Mouse (Mus musculus): ENCODE results near the gene Tbl1xr1.
A peak's percentile ranks its signal among the peaks of the same experiment; 100 is the strongest.

Gene Tbl1xr1

DNA sequence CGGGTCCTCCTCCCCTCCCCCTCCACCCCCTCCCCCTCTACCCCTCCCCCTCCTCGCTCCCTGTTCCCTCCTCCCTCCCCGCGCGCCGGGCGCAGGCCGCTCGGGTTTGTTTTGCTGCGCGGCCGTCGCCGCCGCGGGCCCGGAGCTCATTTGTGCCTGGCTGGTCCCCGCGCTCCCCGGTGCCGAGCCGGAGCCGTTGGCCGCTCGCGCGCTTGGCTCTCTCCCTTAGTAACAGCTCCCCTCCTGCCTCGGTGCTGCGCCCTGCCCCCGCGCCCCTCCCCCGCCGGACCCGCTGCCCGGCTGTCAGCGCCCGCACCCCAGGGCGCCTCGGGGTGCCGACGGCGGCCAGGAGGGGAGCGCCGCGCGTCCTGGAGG lies at the start of gene Tbl1xr1:
TSS of gene Tbl1xr1 (plus strand) at position 92 of the 375 bp plus-strand sequence.
- peak; percentile 98 to 99 for DNase-seq

DNA sequence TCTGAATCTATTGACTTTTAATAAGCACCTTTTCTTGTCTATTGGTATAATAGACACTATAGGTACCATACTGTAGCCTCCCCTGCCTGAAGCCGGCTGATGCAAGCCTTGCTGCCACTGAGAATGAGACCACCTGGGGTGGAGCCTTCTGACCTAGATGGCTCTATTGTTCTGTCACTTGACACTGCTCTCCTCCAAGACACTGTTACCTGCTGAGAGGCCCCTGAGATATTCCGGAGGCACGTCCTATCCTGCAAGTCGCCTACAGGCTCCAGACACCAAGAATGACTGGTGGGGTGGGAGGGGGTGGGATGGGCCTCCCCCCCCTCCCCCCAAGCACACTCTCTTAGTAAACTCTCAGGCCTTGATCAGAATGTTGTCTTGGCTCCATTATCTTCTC lies 38.4 kb upstream of the Tbl1xr1 start:
- DNase-seq: no peak

DNA sequence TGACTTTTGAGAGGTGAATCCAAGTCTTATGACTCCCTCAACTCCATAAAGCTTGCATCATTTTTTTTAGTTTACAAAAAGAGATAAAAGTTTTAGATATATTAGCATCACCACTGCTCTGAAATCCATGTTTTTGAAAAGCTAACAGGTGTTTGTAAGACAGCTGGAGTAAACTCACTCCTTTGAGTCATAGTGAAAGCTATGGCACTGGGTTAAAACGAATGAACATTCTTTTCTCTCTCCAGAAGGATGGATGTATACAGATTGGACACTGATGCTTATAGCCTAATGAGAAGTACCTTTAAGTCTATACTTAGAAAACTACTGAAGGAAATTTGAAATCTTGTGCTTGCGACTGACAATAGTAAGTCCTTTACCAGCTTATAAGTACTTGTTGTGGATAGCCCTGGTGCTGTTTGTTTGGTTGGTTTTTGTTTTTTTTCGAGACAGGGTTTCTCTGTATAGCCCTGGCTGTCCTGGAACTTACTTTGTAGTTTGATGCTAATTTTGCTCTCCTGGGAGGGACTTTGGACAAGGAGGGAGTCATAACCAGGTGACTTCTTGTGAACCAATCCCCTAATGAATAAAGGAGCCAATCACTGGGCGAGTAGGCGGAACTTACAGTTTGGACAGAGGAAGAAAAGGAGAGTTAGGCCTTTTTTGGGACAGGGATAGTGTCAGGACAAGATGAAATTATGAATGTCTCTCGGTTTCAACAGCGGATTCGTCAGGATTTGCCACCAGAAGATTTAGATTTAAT lies 37.2 kb upstream of the Tbl1xr1 start:
- no peak for DNase-seq

DNA sequence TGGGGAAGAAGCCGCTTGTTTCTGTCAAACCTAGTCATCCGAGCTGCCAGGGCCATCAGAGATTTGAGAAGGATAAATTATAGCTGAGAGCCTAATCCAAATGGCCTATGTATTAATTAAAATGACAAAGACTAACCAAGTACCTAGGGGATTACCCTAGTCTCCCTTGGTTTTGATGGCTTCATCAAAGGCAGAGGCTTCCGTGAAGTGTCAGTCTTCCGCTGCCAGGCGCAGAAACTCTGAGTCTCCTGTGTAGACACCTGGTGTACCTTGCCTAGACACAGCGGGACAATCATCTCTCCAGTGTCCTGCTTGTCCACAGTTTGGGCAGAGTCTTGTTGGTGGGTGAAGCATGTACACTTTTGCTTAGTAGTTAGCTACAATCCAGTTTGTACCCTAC lies 35.8 kb upstream of the Tbl1xr1 start:
- DNase-seq: no peak

DNA sequence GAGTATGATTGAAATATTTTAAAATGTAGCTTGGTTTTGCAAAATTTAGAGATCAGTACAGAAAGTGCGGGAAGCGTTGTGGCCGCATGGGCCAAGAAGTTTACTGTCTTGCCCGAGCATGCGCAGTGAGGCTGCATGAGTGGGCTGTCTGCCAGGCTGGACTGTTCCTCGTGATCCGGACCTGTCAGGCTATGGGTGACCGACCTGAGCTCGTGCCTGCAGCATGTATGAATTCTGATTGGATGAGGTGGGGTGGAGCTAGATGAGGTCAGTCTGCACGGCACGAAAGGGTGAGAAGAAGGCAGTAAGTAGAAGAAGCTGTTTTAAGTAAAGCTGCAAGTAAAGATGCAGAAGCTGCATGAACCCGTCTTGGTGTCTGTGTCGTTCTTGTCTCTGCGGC lies 29.2 kb upstream of the Tbl1xr1 start:
- peak in 1 of 2 experiments; percentile 17 for DNase-seq

DNA sequence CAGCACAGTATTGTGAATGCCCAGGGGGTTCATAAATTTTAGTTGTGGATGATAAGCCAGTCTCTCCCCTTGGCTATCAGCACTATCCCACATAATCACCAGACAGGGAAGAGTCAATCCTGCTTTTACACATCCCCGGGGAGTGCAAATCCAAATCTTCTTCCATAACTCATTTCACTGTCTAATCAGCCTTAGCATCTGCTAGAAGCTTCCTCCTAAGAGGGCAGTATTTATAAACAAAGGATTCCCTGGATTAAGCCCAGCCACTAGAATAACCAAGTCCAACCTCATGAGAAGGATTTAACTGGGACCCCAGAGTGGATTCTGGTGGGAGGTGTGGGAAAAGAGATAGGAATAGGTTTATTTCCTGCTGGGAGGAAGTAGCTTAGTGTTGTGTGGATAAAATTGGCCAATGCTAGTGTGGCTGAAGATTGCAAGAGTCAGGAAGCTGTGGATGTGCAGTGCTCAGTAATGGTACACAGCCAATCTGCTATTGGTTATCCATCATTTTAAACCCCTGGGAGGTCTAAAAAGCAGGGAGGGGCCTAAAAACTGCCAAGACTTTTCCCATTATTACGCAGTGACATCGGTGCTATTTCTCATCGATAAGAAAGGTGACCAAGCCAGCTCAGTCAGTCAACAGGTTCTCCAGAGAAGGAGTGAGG lies 19.7 kb upstream of the Tbl1xr1 start:
- DNase-seq: no peak

DNA sequence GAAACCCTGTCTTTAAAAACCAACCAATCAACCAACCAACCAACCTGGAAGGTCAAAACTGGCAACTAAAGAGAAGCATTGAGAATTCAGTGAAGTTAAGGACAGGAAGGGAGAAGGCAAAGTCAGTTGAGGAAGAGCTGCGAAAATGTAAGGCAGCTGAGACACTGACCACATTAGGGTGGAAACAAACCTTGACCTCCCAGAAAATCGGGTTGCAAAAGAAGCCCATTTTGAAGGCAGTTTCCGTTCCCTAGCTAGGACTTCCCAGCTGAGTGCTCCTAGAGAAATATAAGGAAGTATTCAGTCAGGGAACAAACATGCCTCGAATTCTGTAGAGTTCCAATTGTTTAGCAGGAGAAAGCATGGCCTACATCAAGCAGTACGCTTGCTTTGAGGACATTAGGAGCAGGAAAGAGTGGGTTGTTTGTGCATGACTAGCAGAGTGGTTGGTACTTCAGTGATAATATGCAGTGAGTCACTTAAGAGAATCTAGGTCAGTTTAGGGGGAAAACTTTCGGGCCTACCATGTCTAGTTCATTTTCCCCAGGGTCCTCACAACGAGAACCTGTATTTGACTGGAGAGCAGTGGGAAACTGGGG lies 18.1 kb upstream of the Tbl1xr1 start:
- DNase-seq: no peak

DNA sequence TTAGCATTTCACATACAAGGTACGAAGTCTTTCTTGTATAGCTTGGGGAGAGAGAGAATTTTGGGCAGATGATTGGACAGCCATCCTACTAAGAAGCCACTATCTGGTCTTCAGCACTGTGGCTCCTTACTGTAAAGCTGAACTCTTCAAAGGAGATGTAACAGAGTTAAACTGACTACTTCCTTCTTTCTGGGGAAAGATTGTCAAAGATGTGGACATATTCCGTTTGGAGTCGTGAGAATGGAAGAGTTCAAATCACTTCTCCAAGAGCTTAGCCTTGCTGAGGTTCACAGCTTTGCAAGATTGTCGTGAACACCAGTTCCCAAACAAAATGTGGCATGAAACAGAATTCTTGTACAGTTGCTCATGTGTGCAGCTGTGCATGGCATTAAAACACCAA lies 15.3 kb upstream of the Tbl1xr1 start:
- no peak for DNase-seq

DNA sequence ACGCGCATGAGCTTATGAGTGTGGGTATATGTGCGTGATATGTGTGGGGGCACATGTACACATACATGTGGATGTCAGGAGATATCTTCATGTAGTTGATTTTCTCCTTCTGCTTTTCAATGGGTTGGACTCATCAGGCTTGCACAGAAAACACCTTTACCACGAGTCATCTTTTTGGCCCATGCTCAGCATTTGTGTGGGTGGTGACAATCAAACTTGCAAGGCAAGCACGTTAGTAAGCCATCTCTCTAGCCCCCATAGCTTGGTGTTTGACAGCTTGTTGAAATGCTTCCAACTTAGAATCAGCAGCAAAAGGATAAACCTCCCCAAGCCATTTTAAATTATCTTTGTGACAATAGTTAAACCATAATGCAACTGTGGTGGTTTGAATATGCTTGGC lies 7.8 kb upstream of the Tbl1xr1 start:
- DNase-seq: no peak

DNA sequence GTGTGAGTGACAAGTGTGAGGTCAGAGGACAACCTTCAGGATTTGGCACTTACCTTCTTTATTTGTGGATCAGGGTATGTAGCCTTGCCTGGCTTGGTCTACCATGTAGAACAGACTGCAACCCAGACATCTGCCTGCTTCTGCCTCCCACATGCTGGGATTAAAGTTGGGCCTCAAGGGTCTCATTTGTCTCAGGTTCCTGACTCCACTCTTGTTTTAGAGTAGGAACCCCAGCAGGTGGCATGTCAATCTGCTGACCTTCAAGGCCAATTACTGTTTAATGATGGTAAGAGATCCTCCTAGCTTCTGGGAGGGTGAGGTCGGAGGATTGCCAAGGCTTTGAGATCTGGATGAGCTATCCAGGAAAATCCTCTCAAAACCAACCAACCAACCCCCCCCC lies 2.5 kb upstream of the Tbl1xr1 start:
- DNase-seq: no peak

DNA sequence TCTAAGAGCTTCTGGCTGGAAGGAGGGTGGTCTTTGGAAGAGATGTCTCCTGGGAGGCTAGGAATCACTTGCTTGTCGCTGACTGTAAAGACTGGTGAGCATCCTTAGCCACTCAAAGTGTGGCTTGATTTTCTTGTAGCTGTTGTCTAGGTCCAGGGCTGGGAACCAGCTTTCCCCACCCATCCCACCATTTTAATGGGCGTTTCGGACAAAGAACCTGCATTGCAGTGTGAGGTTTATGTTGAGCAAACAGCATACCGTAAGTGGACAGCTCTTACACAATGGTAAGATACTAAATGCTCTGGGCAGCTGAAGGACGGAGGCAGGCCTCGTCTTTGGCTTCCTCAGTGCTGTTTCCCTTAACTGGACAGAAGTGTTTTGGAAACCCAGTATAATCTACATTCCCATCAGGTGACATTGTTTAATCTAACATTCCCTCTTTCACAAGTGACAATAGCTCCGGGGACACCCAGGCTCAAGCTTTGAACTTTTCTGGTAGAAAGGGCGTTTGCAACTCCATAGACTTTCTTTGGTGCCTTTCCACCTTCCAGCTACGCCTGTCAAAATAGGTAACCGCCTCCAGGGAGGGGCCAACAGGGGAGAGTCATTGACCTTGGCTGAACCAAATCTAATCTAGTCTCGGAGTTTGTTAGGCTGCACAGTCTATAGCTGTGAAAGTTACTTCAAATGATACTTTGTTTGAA lies 1.7 kb upstream of the Tbl1xr1 start:
- DNase-seq: peak in 1 of 2 experiments; percentile 33

DNA sequence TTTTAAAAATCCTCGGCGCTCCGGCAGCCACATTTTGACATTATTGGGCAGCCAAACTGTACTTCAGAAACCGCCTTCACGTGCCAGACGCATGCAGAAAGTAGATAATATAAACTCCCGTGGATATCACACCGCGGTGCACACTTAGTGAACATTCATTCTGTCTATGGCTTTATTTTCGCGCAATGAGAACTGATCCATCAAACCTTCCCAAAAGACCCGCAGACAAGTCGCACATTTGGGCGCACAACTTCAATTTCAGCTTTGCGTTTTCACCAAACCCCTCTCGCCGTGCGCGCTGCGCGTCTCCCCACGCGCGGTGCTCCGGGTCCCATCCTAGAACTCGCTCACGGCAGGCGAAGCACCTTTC lies 950 bp upstream of the Tbl1xr1 start:
- no peak for DNase-seq

DNA sequence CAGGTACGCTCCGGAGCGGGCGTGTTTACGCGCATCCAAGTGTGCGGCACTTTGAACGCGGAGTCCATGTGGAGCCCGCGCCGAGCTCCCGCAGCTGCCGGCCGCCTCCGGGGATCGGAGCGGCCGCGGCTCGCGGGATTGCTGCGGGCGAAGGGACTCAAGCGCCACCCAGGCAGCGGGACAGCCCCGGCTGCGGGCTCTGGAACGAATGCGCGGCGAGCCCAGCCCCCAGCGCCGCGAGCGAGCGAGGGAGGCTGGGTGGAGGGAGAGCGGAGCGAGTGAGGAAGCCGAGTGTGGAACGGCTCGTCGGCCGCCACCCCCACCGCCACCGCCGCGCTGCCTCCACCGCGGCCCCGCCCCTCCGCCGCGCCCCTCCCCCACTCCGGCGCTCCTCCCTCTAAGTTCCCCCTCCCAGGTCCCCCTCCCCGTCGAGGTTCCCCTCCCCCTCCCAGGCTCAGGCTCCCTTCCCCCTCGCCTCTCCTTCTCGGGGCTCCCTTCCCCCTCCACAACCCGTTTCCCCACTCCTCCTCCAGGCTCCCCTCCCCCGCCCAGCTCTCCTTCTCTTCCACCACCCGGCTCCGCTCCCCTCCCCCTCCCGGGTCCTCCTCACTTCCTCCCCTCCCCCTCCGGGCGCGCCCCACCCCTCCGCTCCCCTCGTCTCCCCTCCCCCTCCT lies 428 bp upstream of the Tbl1xr1 start:
- peak; percentile 89 to 94 for DNase-seq

DNA sequence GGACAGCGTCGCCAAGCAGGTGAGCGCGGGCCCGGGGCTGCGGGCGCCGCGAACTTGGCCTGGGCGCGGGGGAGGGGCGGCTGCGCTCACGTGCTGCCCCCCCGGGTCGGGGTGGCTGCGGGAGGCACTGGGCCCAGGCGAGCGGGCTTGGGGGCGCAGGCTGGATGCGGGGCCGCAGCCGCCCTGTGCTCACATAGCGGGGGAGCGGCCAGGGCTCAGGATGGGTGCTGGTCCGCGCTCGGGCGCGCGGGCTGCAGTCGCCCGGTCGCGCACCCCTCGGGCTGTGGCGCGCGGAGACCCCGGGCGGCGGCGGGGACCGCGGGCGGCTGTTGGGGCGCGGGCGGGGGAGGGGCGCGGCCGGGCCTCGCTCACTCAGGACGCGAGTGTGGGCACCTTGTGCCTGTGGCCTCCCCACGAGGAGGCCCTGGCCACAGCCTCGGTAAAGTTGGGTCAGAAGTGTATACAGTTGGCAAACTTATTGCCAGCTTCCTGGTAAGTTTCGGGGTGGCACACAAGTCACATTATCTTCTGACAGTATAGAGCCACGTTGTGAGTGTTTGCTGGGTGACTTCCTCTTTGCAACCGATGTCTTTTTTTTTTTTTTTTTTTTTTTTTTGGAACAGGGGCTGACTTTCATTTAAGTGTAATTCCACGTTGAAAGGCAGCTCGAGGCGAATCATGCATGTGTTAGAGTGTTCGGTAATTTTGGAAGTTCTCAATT lies 644 bp downstream of the Tbl1xr1 start:
- peak in 1 of 2 experiments; percentile 72 for DNase-seq

DNA sequence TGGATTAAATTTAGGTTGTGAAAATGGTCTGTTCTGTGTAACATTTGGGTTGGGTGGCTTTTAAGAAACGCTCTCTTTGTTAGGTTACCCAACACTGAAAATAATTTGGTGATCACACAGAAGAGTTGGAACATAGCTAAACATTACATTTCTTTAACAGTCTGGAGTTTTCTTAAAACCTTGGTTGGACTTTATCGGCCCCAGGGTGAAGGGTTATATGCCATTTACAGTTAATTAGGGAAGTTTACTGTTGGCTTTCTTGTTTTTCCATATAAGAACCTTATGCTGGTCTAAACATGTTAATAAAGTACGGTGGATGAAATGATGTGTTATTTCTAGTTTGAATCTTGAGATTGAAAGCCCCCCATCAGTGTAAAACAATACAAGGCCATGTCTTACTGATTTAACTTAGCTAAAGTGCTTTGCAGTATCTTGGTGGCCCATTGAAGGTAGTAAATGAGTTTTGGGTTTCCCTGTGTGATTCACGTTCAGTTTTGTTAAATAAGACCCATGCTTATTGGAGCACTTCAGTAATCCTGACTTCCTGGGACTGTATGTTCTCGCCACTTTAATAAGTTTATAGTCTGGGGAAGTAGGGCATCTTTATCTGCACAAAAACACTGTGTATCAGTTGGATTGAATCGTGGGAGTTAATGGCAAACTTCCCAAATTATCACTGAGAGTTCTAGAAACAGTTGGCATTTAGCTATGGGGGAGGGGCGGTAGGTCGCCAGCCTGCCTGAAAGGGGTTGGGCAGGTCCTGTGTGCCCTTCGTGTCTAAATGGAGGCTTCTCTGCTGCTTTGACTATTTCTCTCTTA lies 1.4 kb downstream of the Tbl1xr1 start:
- DNase-seq: peak; percentile 45 to 67

DNA sequence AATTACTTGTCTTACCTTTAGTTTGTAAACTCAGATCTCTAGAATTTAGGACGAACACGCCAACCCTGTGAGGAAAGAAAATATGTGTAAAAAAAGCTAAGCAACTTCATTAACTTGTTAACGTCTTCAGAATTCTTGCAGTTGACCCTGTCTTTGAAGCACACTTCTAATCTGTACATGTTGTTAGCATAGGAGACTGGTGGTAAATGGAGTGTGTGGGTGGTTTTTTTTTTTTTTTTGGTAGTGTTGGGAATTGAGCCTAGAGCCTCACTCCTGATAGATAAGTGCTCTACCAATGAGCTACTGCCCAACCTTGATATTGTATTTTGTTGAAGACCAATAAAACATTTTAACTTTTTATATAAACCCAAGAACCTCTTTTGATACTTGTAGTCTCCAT lies 2.1 kb downstream of the Tbl1xr1 start:
- DNase-seq: no peak

DNA sequence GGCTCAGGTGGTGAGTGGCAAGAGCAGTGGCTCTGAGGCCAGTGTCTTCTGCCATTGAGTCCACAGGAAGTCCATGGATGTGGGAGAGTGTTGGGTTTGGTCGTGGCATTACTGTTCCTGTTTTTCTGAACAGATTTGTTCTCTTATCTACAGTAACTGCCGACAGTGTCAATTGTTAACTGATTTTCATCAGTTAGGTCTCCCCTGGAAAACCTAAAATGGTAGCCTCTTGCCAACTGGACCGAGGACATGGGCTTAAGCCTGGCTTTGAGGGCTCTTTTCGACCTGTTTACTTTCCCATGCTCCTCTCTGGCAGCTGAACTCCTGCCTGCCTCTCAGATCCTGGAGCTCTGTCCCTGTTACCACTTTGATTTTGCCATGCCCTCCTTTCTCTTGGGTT lies 5.4 kb downstream of the Tbl1xr1 start:
- DNase-seq: no peak

DNA sequence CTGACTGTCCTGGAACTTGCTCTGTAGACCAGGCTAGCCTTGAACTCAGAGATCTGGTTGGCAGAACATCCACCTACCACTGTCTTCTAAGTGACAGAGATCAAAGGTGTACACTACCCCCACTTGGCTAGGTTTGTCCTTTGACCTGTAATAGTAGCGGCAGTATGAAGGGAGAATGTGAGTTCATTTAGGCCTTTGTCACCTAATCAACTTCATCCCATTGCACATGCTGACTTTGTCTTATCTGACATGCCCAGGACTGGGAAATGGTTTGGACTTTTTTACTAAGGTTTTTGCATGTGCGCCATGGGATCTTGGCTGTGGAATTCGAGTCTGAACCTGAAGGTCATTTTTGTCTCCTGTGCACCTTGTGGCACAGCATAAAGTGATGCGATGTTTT lies 6.4 kb downstream of the Tbl1xr1 start:
- no peak for DNase-seq

DNA sequence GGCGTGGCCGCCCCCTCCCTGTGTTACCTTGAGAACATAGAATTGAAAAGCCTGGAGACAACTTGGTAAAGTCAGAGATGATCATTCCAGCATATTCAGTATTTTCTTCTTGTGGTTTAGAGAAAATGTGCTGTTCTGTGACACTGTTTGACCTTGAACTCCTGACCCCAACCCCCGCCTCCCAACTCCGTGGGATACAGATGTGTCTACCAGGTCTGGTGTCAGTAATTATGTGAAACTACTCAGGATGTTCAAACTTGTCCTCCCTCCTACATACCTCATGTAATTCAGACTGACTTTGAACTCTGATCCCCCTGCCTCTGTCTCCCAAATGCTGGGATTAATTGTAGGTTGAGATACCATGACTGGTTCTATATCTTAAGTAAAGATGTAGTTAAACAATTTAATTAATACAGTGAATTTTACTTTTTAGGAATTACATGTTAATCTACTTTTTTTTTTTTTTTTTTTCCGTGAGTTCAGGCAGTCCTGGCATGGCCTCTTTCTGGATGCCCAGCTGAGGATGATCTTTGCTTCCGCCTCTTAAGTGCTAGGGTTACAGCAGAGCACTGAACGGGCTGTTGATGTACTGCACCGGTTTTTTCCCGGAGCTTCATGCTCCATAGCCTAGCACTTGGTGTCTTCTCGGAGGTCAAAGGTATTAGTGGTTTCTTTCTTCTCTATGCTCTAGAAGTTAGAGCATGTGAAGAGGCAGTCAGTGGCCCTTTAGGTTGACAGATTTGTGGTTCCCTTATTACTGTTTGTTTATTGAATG lies 8.0 kb downstream of the Tbl1xr1 start:
- no peak for DNase-seq

DNA sequence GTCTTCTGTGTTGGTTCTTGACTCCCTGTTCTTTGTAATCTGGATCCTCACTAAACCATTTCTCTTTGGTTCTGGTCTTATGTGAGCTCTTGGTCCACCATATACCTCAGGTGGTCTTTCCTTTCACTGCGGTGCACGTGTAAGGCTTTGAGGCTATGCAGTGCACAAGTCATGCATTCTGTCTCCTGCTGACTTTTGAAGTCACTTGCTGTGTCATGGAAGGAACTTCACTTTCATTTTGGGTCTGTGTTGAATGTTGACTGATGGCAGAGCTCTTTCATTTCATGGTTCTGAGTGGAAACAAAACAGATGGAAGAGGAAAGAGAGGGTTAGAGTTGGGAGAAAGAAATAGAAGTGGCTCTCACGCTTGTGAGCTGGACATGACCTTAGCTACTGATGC lies 13.4 kb downstream of the Tbl1xr1 start:
- DNase-seq: no peak

Data from cerebellum, postnatal 25 days (tissue).